26 mouse cellular contexts compared by ENCODE assay signal in the genomic region with DNA sequence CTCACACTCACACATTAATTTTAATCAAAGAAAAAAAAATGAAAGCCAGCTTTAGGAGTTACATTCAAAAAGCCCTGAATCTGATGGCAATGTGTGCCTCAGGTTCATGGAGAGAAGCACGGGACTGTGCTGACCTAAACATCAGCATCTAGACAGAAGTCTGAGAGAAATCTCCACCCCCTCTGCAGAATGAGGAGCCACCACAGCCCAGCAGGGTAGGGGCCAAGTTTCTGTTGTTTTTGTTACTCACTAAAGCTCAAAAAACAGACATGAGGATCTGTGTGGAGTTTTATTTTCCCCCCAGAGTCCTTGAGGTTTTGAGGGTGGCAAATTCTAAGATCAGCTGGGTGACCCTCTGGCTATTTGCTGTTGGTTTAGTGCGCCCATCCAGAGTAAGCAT. TPM values are rescaled to one million over a fixed set of nuclear protein-coding genes. Genes with fewer than 3 reads are reported as not detected.
DNase-seq lines count a peak whose midpoint lies in the region; TF ChIP-seq lines count a peak whose summit lies in the region.
"Had no signal": no experiment of that assay in that cellular context is flagged by ENCODE, and none has a peak within 500 bp of the region (broad histone marks: within the 10 kb centered on the region; RNA-seq: fewer than 3 reads in every experiment).

No protein-coding gene starts in this region.

- DNase-seq in left cerebral cortex, adult 2 months (ENCODE audit: extremely low spot score in 1 of 2, low spot score in 2 of 2), result no peak
- no peak for DNase-seq in left cerebral cortex, adult 11 months (ENCODE audit: low spot score)
- DNase-seq in right cerebral cortex, postnatal 10 days (ENCODE audit: low spot score in 2 of 2), result peak; percentile 6 to 9
- DNase-seq in right cerebral cortex, postnatal 36 days (ENCODE audit: low spot score in 2 of 2), result no peak
- DNase-seq in testis, postnatal 10 days (ENCODE audit: low spot score), result peak; percentile 33
- DNase-seq in testis, postnatal 14 days (ENCODE audit: low spot score), result no peak
- DNase-seq in fibroblast of lung, adult 2 months (ENCODE audit: low read depth), result peak; percentile 58
- DNase-seq: adrenal gland, adult 8-10 months; adrenal gland, postnatal 25 days; B cell, adult 2 months; cerebellum, adult 11-12 months; cerebellum, adult 8-10 months; cerebellum, postnatal 10 days; cerebellum, postnatal 36 days; gastrocnemius, postnatal 10 days; gastrocnemius, postnatal 36 days; heart, postnatal 14 days; heart, postnatal 4 days had no signal

- no peak overlapping the region for H3K4me3 ChIP-seq in left cerebral cortex, adult 2 months
- H3K4me3 ChIP-seq: embryonic facial prominence, embryonic 10.5 days; embryonic facial prominence, embryonic 13.5 days; erythroblast, embryonic 14.5 days; forebrain, embryonic 10.5 days; forebrain, embryonic 13.5 days; heart, embryonic 13.5 days had no signal

- TF ChIP-seq CTCF in left cerebral cortex, adult 2 months (IDR thresholded peaks at IDR 0.05), result no peak

- peak overlapping the region; percentile 42; the same call in 1 of the 2 replicates for H3K27ac ChIP-seq in left cerebral cortex, adult 2 months
- H3K27ac ChIP-seq: embryonic facial prominence, embryonic 10.5 days; embryonic facial prominence, embryonic 13.5 days; forebrain, embryonic 10.5 days; forebrain, embryonic 13.5 days; heart, embryonic 13.5 days; hindbrain, embryonic 14.5 days; hindbrain, postnatal 0 days had no signal

- intact Hi-C loops in left cerebral cortex, adult 2 months (cut with DNase I), result no loop called here

RNA-seq across cellular contexts. Expression of gene Prnd, which starts 37.9 kb away (rescaled TPM):
- total RNA-seq in left cerebral cortex, adult 2 months (2021), result under 1 TPM in 1 of 2 experiments, not detected in 1; 0.14 TPM
- total RNA-seq: adrenal gland, postnatal 25 days had no signal

RNA-seq across cellular contexts. Expression of gene Rassf2, which starts 41.5 kb away (rescaled TPM):
- total RNA-seq in left cerebral cortex, adult 2 months (2021), result 10 to 100 TPM; 39.2 to 41.2 TPM

Comparison
In these comparisons a context has a peak if more than half of its experiments do, and no peak if none do; other contexts are left out.
1. DNase-seq: peak in right cerebral cortex, postnatal 10 days (2 of 2), testis, postnatal 10 days (single experiment) and fibroblast of lung, adult 2 months (single experiment); none in left cerebral cortex, adult 2 months (0 of 2), left cerebral cortex, adult 11 months (single experiment), right cerebral cortex, postnatal 36 days (0 of 2) and testis, postnatal 14 days (single experiment).